Mouse (Mus musculus) limb, embryonic 14.5 days (tissue): ENCODE data around the gene Arhgap29. TPM values are rescaled to one million over a fixed set of nuclear protein-coding genes. Genes with fewer than 3 reads are reported as not detected.

Source experiments
- ATAC-seq: fragments of 200-750 bp; cut with Nextera tagmentation; 2 replicates; pipeline ENCODE4 v1.8.0; 2017; ENCODE audit warnings: low read depth, moderate number of reproducible peaks, moderate TSS enrichment; ENCODE audit not compliant: low FRiP score
- DNase-seq: peaks from one replicate; pipeline ENCODE4 v3.0.0-alpha.2; 2015; ENCODE audit warnings: low spot score
- H3K27ac ChIP-seq: fragments of 300-500 bp; sonication (generic); replicated peaks from 2 replicates; pipeline ENCODE4 v1.5.1; 2014; ENCODE audit warnings: low read depth, mild to moderate bottlenecking, low read length, moderate library complexity, mixed read lengths
- H3K27me3 ChIP-seq: fragments of 300-500 bp; sonication (generic); 2 replicates; pipeline ENCODE4 v1.6.1; 2014; ENCODE audit warnings: low read length, mixed read lengths; ENCODE audit not compliant: control insufficient read depth, insufficient read depth
- H3K36me3 ChIP-seq: fragments of 300-500 bp; sonication (generic); 2 replicates; pipeline ENCODE4 v1.6.1; 2014; ENCODE audit warnings: mild to moderate bottlenecking, low read length, moderate library complexity, mixed read lengths; ENCODE audit not compliant: control insufficient read depth, insufficient read depth
- H3K4me1 ChIP-seq: fragments of 300-500 bp; sonication (generic); 2 replicates; pipeline ENCODE4 v1.6.1; 2014; ENCODE audit warnings: antibody characterized with exemption, low read length, mixed read lengths; ENCODE audit not compliant: control insufficient read depth, insufficient read depth
- H3K4me2 ChIP-seq: fragments of 300-500 bp; sonication (generic); replicated peaks from 2 replicates; pipeline ENCODE4 v1.6.1; 2014; ENCODE audit warnings: low read depth, mild to moderate bottlenecking, low read length, moderate library complexity; ENCODE audit not compliant: severe bottlenecking
- H3K4me3 ChIP-seq: fragments of 300-500 bp; sonication (generic); replicated peaks from 2 replicates; pipeline ENCODE4 v1.5.1; 2014; ENCODE audit warnings: low read length
- H3K9ac ChIP-seq: fragments of 300-500 bp; sonication (generic); 2 replicates; pipeline ENCODE4 v1.6.1; 2014; ENCODE audit warnings: mild to moderate bottlenecking, low read depth, low read length, moderate library complexity; ENCODE audit not compliant: severe bottlenecking
- H3K9me3 ChIP-seq: fragments of 300-500 bp; sonication (generic); 2 replicates; pipeline ENCODE4 v1.6.1; 2016; ENCODE audit warnings: low read length; ENCODE audit not compliant: control insufficient read depth
- POLR2A ChIP-seq: fragments of 200-500 bp; IDR thresholded peaks from 2 replicates; pipeline ENCODE4 v1.8.0; 2012; ENCODE audit warnings: inconsistent platforms, mild to moderate bottlenecking, moderate library complexity, borderline replicate concordance; ENCODE audit not compliant: insufficient read depth, insufficient read length; ENCODE audit errors: extremely low read depth
- WGBS: fragments of 180-500 bp; shearing (Covaris S2); extraction: QIAGEN DNeasy Blood & Tissue Kit; methylation state at CpG from one replicate; pipeline ENCODE4 v1.1.7; 2014; 5-methylcytosine and 5-hydroxymethylcytosine counted together
- polyA plus RNA-seq, 2 experiments: library from polyadenylated mRNA; depleted of rRNA in 1 of 2; stranded (reverse) in 1 of 2; unstranded in 1 of 2; fragments of >200 nt; fragmentation: Nextera tagmentation in 1 of 2; extraction: Ambion mirVana in 1 of 2; gene quantifications; 2 replicates each; pipeline versions ENCODE4 v1.2.1 to v1.2.3; 2012 to 2014

Arhgap29 gene
- polyA plus RNA-seq, 2 experiments: 47.4 to 65.0 TPM

DNA sequence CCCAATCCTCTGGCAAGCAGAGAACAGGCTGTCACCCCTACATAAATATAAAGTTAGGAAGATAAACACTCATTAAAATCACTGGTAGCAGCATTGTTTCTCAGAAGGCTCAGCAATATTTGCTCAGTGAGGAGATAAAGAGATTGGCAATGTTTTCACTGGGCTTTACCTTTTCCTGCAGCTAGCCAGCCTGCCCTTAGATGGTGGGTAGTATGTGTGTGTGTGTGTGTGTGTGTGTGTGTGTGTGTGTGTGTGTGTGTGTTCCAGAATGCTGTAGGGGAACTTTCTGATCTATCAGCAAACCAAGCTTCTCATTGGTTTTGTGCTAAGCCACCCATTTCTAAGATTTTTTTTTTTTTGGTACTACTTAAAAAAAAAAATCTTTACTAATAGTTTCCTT is 5.6 kb upstream of the Arhgap29 start:
- ATAC-seq (no peak), DNase-seq (no peak)
- Histone ChIP-seq H3K36me3 (no peaks in the 10 kb centered on the region), H3K4me1 (no peaks in the 10 kb centered on the region), H3K9me3 (no peaks in the 10 kb centered on the region), H3K9ac (no peak overlapping the region), H3K4me2 (no peak overlapping the region), H3K4me3 (no peak overlapping the region), H3K27ac (no peak overlapping the region), H3K27me3 (no peaks in the 10 kb centered on the region)
- no peak for TF ChIP-seq POLR2A

- no peak overlapping the region for H3K4me3 ChIP-seq
- no peak overlapping the region for H3K27ac ChIP-seq
- no peak for TF ChIP-seq POLR2A
- no peaks in the 10 kb centered on the region for H3K27me3 ChIP-seq
- no peak overlapping the region for H3K9ac ChIP-seq
- no peaks in the 10 kb centered on the region for H3K9me3 ChIP-seq
- no peak for DNase-seq
- H3K4me1 ChIP-seq: no peaks in the 10 kb centered on the region
- H3K4me2 ChIP-seq: no peak overlapping the region
- no peak for ATAC-seq
- no peaks in the 10 kb centered on the region for H3K36me3 ChIP-seq
- WGBS: 54% methylated on average over 6 of the region's 6 CpGs
Measured at GRCm38 (mm10) chr3:121950139-121950538, 2.2 kb upstream of the Arhgap29 start.

GRCm38 (mm10) chr3:121951116-121951515 is 1.2 kb upstream of the Arhgap29 start:
- ATAC-seq: no peak
- H3K9me3 ChIP-seq: no peaks in the 10 kb centered on the region
- no peak overlapping the region for H3K4me3 ChIP-seq
- no peaks in the 10 kb centered on the region for H3K36me3 ChIP-seq
- WGBS: 88% methylated on average over 2 of the region's 2 CpGs
- no peak overlapping the region for H3K4me2 ChIP-seq
- no peaks in the 10 kb centered on the region for H3K27me3 ChIP-seq
- no peak for TF ChIP-seq POLR2A
- DNase-seq: no peak
- H3K4me1 ChIP-seq: no peaks in the 10 kb centered on the region
- no peak overlapping the region for H3K27ac ChIP-seq
- H3K9ac ChIP-seq: no peak overlapping the region

- peak; percentile 95 for ATAC-seq
- WGBS: 2% methylated on average over 29 of the region's 44 CpGs
Measured at GRCm38 (mm10) chr3:121953049-121953432, 700 bp downstream of the Arhgap29 start.

DNA sequence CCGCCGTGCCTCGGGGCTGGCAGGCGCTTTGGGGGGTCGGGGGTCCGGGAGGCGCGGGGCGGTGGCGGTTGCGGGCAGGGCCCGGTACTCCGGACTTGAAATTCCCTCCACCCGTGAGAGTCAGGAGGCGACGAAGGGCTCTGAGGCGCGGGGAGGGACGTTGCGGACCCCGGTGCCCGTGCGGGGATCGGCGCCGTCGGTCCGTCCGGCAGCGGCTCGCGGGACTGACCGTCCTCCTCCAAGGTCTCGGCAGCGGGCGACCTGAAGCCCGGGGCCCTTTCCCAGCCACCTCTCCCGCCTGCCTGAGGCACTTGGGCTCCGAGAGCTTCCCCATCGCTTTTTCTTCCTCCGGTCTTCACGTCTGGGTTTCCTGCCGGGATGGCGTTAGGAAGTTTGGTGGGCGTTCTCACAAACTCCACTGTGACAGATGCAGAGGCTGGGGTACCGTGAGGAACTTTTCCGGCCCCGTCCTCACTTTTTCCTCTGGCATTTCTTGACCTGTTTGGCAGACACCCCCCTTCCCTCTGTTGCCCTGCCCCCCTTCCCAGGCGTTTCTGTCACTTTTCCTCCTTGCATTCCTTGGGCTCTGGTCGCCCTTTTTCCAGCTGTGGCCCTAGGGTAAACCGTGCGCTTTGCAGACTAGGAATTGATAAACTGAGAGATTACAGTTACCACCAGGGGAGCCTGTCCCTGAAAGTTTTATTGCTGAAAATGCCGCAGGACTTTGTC is 1.3 kb downstream of the Arhgap29 start:
- peak; percentile 45; the same call in 1 of the 2 replicates for ATAC-seq
- under 1% methylated on average over 32 of the region's 53 CpGs for WGBS
- Histone ChIP-seq H3K27ac (no peak overlapping the region), H3K4me1 (no peaks in the 10 kb centered on the region), H3K4me3 (peak overlapping the region; percentile 67), H3K9me3 (no peaks in the 10 kb centered on the region), H3K36me3 (no peaks in the 10 kb centered on the region), H3K9ac (peak overlapping the region; percentile 77), H3K27me3 (no peaks in the 10 kb centered on the region), H3K4me2 (peak overlapping the region; percentile 77)
- DNase-seq: peak; percentile 28
- no peak for TF ChIP-seq POLR2A

More at GRCm38 (mm10) chr3:121953049-121953432, 700 bp downstream of the Arhgap29 start:
- Histone ChIP-seq H3K9me3 (no peaks in the 10 kb centered on the region), H3K9ac (peak overlapping the region; percentile 77), H3K4me2 (peak overlapping the region; percentile 77), H3K27me3 (no peaks in the 10 kb centered on the region), H3K4me3 (peak overlapping the region; percentile 67), H3K36me3 (no peaks in the 10 kb centered on the region), H3K4me1 (no peaks in the 10 kb centered on the region), H3K27ac (no peak overlapping the region)
- DNase-seq: peak; percentile 69
- 0 out of 2 replicates have a peak, but pooled peaks have one; percentile 34 for TF ChIP-seq POLR2A

GRCm38 (mm10) chr3:121954421-121954820 is 2.1 kb downstream of the Arhgap29 start:
- Histone ChIP-seq H3K4me3 (peak overlapping the region; percentile 67; the same call in 1 of the 2 replicates), H3K4me2 (peak overlapping the region; percentile 77), H3K9ac (0 out of 2 replicates have a peak overlapping the region, but pooled peaks have one; percentile 77), H3K9me3 (no peaks in the 10 kb centered on the region), H3K4me1 (no peaks in the 10 kb centered on the region), H3K27me3 (no peaks in the 10 kb centered on the region), H3K27ac (no peak overlapping the region), H3K36me3 (no peaks in the 10 kb centered on the region)
- DNase-seq (no peak), ATAC-seq (no peak)
- 28% methylated on average over 2 of the region's 2 CpGs for WGBS
- TF ChIP-seq POLR2A: no peak
